Mouse (Mus musculus): ENCODE measurements around the gene Tbc1d16. TPM values are rescaled to one million over a fixed set of nuclear protein-coding genes. Genes with fewer than 3 reads are reported as not detected.

The Tbc1d16 gene
- polyA plus RNA-seq, 1 experiment from 2014 or later: 18.7 TPM

DNA sequence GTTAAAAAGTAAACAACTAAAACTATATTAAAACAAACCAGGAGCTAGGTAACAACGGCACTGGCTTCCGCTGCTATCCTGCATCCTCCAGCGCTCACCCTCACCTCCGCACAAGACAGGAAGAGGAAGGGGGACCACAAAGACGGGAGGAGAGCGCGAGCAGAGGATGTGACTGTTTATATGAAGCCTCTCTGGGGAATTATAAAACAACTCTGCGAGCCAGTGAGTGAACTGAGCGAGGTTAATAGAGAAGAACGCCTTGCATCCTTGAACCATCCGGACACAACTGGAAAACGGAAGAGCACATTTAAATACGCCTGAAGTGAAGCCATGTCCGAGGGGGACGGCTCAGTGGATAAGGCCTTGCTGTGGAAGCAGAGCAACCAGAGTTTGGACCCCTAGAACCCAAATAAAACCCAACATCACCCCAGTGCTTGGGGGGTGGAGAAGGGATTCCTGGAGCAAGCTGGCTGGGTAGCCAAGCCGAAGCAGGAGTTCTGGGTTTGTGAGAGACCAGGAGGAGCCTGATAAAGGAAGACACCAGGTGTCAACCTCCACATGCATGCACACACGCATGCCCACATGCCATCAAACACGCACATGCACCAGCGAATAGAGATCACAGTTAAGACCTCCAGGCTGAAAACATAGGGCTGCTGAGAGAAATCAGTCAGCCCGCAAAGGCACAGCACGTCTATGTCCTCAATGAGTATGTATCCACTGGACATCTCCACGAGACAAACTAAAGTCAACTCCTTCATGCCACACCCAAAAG, 65.2 kb downstream of the Tbc1d16 start:
- no peaks in the 10 kb centered on the region for H3K9me3 ChIP-seq
- H3K9ac ChIP-seq: no peak overlapping the region
- no peak overlapping the region for H3K4me3 ChIP-seq (replicated peaks)
- WGBS: 55% methylated on average over 22 of the region's 22 CpGs
- H3K27me3 ChIP-seq (replicated peaks): no peaks in the 10 kb centered on the region
- H3K4me1 ChIP-seq: peaks cover 3% of the 10 kb centered on the region; the same call in 1 of the 2 replicates
- ATAC-seq (ENCODE audit: insufficient read depth, low FRiP score, low read depth): no peak
- peak overlapping the region; percentile 37 for H3K27ac ChIP-seq
- H3K36me3 ChIP-seq: no peaks in the 10 kb centered on the region
- no peak overlapping the region for H3K4me2 ChIP-seq

DNA sequence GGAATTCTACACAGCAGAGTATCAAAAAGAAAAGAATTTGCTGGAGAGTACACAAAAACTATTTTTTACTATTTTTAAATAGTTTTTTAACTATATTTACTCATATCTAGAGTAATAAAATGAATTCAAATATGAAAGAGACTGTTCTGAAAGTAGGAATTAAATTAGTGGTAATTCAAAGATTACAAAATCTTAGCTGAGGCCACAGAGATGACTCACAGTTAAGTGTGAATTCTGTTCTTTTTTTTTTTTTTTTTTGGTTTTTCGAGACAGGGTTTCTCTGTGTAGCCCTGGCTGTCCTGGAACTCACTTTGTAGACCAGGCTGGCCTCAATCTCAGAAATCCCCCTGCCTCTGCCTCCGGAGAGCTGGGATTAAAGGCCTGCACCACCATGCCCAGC, 66.6 kb downstream of the Tbc1d16 start:
- Histone ChIP-seq H3K9ac (no peak overlapping the region), H3K9me3 (no peaks in the 10 kb centered on the region), H3K4me2 (no peak overlapping the region), H3K4me1 (peaks cover 3% of the 10 kb centered on the region; the same call in 1 of the 2 replicates), H3K27me3 (replicated peaks) (no peaks in the 10 kb centered on the region), H3K27ac (no peak overlapping the region), H3K4me3 (replicated peaks) (no peak overlapping the region), H3K36me3 (no peaks in the 10 kb centered on the region)
- ATAC-seq (ENCODE audit: insufficient read depth, low FRiP score, low read depth): no peak
- 82% methylated on average over 2 of the region's 2 CpGs for WGBS

DNA sequence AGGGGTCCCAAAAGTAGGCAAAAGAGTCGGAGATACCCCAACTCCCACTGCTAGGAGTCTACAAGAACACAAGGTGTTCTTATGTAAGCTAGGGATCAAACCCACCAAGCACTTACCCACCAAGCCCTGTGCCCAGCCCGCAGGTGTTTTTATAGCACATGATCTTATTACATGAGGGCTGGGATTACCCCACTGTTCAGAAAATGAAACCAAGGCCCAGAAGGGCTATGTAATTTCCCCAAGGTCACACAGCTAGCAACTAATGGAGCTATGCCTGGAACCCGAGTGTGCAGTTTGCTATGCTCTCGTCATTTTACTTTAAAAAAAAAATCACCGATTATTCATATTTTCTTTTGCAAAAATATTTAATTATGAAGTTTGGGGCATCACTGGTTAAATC, 68.2 kb downstream of the Tbc1d16 start:
- Histone ChIP-seq H3K4me3 (replicated peaks) (no peak overlapping the region), H3K9ac (no peak overlapping the region), H3K27me3 (replicated peaks) (no peaks in the 10 kb centered on the region), H3K27ac (no peak overlapping the region), H3K9me3 (no peaks in the 10 kb centered on the region), H3K4me2 (no peak overlapping the region), H3K4me1 (no peaks in the 10 kb centered on the region; the same call in 1 of the 2 replicates), H3K36me3 (peaks cover 3% of the 10 kb centered on the region; the same call in 1 of the 2 replicates)
- no peak for ATAC-seq (ENCODE audit: insufficient read depth, low FRiP score, low read depth)
- WGBS: 84% methylated on average over 5 of the region's 5 CpGs

DNA sequence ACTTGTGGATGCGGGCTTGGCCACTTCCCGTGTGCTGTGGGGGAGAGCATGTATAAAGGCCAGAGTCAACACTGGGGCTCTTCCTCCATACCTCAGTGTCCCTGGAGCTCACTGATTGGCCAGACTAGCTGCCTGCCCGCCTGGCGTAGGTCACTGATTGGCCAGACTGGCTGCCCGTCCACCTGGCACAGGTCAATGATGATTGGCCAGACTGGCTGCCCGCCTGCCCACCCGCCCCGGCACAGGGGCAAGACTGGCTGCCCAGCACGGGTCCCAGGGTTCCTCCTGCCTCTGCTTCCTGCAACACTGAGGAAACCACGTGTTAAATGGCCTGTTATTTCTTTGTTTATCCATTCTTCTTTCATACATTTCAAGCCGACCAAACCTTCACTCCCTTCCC, 68.8 kb downstream of the Tbc1d16 start:
- Histone ChIP-seq H3K4me1 (no peaks in the 10 kb centered on the region; the same call in 1 of the 2 replicates), H3K36me3 (peaks cover 3% of the 10 kb centered on the region; the same call in 1 of the 2 replicates), H3K27ac (no peak overlapping the region), H3K9me3 (no peaks in the 10 kb centered on the region), H3K27me3 (replicated peaks) (no peaks in the 10 kb centered on the region), H3K4me3 (replicated peaks) (no peak overlapping the region; the same call in 1 of the 2 replicates), H3K9ac (no peak overlapping the region), H3K4me2 (peak overlapping the region; percentile 21; the same call in 1 of the 2 replicates)
- ATAC-seq (ENCODE audit: insufficient read depth, low FRiP score, low read depth): peak; percentile 65; the same call in 1 of the 2 replicates
- 41% methylated on average over 11 of the region's 11 CpGs for WGBS

DNA sequence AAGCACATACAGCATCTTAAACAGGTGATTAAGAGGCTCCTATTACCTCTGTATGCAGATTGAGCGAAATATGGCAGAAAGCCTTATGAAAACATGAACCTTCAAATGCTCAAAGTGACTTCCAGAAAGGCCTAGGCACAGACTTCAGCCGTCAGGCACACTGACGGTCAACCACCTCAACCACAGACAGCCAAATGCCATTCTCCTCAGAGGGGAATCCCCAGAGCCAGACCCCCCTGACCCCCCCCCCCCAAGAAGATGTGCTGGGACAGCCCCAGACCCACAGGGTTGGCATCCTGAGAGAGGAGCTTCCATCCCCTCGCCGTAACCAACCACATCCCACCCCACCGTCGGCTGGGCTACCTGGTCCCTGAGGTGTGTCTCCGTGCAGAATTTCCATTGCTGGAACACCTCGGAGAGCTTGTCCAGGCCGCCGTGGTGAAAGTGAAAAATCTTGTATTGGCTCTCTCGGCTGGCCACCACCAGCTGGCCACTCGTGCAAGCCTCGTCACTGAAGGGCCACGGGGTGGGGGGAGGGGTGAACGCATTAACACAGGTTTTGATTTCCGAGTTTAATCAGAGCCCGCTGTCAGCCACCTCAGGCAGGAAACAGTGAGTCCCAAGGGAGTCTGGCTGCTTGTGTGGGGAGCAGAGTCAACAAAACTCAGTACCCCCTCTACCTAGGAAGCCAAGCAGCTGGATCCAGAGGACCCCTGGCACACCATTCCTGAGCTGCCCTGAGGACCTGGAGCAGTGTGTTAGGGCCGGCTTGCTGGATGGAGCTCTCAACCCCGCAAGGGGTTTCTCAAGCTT, 70.7 kb downstream of the Tbc1d16 start:
- WGBS: 57% methylated on average over 20 of the region's 20 CpGs
- H3K4me1 ChIP-seq: no peaks in the 10 kb centered on the region; the same call in 1 of the 2 replicates

DNA sequence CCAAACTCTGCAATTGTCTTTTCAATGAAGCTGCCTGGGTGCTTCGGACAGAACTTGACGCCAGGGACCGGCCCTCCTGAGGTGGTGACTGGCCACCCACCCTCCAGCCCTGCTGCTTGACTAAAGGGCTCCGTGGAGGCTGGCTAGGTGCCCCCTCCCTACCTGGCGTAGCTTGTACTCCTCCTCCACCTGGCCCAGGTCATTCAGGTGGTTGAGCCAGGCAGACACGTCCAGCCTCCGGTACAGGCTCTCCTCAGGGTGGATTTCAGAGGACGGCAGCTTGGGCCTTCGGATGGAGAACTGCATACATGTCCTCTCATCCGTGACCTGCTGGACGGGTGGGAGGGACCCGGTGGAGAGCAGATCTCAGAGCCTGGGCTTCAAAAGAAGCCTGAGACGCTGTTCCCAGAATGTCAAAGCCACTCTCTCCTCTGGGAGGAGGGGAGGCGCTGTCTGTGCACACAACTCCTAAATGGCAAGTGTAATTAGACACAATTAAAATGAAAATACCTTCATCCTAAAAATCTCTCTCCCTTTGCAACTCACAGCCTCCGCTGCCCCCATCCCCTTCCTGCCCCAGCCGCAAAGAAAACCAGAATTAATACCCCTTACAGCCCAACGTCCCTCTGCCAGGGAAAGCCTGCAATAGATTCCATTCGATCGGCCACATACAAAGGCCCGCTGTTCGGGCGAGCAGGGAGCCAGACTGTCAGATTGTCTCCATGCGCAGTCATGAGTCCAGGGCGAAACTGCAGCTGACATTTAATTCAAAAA, 71.6 kb downstream of the Tbc1d16 start:
- Histone ChIP-seq H3K4me3 (replicated peaks) (no peak overlapping the region), H3K9me3 (no peaks in the 10 kb centered on the region), H3K36me3 (peaks cover 15% of the 10 kb centered on the region), H3K27ac (no peak overlapping the region), H3K27me3 (replicated peaks) (no peaks in the 10 kb centered on the region), H3K9ac (no peak overlapping the region), H3K4me1 (no peaks in the 10 kb centered on the region; the same call in 1 of the 2 replicates), H3K4me2 (no peak overlapping the region)
- no peak for ATAC-seq (ENCODE audit: insufficient read depth, low FRiP score, low read depth)
- WGBS: 64% methylated on average over 24 of the region's 24 CpGs

More for the DNA sequence above, 70.7 kb downstream of the Tbc1d16 start:
- Histone ChIP-seq H3K4me3 (replicated peaks) (no peak overlapping the region), H3K4me2 (no peak overlapping the region), H3K36me3 (peaks cover 15% of the 10 kb centered on the region; the same call in 1 of the 2 replicates), H3K27me3 (replicated peaks) (no peaks in the 10 kb centered on the region), H3K9me3 (no peaks in the 10 kb centered on the region), H3K9ac (no peak overlapping the region), H3K27ac (no peak overlapping the region)
- no peak for ATAC-seq (ENCODE audit: insufficient read depth, low FRiP score, low read depth)

DNA sequence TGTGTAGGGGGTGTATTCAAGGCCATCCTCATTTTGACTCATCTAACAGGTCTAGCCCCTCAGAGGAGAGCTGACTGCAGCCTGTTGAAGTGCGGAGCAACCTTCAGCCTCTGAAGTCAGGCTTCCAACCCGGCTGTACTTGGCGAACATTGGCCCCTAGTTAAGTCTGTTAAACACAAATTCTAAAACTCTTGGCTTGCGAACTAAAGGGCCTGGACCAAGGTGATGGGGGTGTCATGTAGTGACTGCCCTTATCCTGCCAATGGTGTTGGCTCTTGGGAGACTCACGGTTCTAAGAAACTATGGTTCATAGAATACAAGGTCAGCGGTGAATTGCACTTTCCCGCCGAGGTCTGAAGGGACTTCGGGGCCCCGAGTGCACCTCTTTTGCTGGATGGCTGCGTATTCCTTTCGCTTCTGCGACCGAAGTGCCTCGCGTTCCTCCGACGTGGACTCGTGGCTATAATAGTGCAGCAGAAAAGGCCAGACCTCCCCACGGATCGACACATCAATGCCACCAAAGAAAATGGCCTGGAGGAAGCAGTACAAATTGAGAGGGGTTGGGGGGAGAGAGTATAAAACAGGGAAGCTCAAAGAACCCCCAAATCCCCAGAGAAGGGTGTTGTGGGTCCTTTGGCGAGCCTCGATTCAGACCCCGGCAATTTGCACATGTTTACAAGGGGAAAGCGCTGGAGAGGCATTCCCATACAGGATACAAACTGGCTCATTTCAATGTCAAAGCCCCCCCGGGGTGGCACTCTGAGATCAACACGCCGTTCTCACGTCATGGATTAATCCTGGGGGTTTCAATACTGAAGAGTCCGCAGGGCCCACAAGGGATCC, 72.4 kb downstream of the Tbc1d16 start:
- Histone ChIP-seq H3K27ac (no peak overlapping the region), H3K4me2 (no peak overlapping the region), H3K27me3 (replicated peaks) (no peaks in the 10 kb centered on the region), H3K36me3 (peaks cover 15% of the 10 kb centered on the region), H3K9ac (no peak overlapping the region), H3K4me3 (replicated peaks) (no peak overlapping the region), H3K4me1 (no peaks in the 10 kb centered on the region; the same call in 1 of the 2 replicates), H3K9me3 (no peaks in the 10 kb centered on the region)
- WGBS: 68% methylated on average over 30 of the region's 30 CpGs
- no peak for ATAC-seq (ENCODE audit: insufficient read depth, low FRiP score, low read depth)

DNA sequence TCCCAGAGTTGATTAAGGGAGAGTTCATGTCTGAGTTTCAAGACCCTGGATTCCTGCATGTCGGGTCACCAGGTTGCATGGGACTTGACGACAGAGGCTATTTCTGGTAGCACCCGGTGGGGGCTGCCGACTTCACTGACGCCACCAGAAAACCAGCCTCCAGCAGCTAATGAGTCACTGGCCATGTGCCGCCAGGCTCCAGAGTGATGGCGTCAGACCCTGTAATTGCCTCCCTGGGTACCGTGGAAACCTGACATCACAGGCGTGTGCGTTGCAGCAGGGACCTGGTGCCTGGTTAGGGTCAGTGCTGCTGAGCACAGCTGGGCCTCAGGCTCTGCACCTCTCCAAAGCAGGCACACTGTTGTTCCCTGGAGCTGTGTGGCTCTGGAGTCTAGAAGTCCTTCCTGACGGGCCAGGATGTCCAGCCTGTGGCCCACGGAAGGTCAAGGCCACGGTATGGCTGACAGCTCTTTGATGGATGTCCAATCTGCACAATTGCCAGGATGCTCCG, 75.9 kb downstream of the Tbc1d16 start:
- WGBS: 57% methylated on average over 14 of the region's 14 CpGs
- Histone ChIP-seq H3K27me3 (replicated peaks) (no peaks in the 10 kb centered on the region), H3K4me2 (no peak overlapping the region), H3K9me3 (no peaks in the 10 kb centered on the region), H3K36me3 (peaks cover 26% of the 10 kb centered on the region), H3K4me3 (replicated peaks) (no peak overlapping the region), H3K27ac (no peak overlapping the region), H3K4me1 (no peaks in the 10 kb centered on the region), H3K9ac (no peak overlapping the region)
- no peak for ATAC-seq (ENCODE audit: insufficient read depth, low FRiP score, low read depth)

DNA sequence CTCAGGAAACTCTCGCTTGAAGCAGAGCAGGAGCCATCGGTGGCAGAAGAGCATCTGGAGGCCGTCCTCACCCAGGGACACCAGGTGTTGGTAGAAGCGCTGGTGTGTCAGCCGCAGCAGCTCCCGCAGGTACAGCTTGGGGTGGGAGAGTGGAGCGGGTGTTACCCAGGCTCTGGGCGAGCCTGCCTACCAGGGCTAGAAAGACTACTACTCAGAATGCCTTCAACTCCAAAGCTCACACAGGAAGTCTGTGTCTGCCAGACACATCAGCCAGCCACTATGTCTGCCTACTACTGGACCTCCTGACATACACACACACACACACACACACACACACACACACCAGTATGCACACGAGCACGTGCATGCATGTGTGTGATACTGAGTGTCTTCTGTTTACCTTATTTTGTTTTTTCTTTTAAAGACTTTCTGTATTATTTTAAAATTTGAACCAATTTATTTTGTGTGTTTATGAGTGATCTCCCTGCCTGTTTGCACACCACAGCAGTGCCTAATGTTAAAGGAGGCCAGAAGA, 77.2 kb downstream of the Tbc1d16 start:
- H3K4me3 ChIP-seq (replicated peaks): no peak overlapping the region
- no peak overlapping the region for H3K9ac ChIP-seq
- H3K4me2 ChIP-seq: no peak overlapping the region
- H3K27me3 ChIP-seq (replicated peaks): no peaks in the 10 kb centered on the region
- no peaks in the 10 kb centered on the region for H3K4me1 ChIP-seq
- WGBS: 84% methylated on average over 10 of the region's 10 CpGs
- H3K36me3 ChIP-seq: peaks cover 29% of the 10 kb centered on the region
- no peak for ATAC-seq (ENCODE audit: insufficient read depth, low FRiP score, low read depth)
- H3K9me3 ChIP-seq: no peaks in the 10 kb centered on the region
- no peak overlapping the region for H3K27ac ChIP-seq

DNA sequence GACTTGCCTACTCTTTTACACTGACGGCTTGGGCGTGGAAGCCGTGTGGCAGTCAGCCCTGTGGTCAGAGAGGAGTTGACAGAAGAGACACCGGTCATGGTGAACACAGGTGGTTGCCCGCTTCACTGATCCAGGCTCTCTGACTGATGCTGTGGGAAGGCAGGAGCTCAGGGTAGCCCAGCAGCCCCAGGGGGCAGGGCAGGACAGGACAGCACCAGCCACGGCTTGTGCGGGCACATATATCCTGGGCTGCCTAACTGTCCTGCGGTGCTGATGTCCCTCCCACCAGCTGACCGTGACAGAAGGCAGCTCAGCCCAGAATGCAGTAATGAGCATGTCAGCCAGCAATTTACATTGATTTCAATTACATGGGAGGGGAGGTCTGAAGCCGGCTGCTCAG, 77.9 kb downstream of the Tbc1d16 start:
- 80% methylated on average over 10 of the region's 10 CpGs for WGBS
- H3K36me3 ChIP-seq: peaks cover 27% of the 10 kb centered on the region

More for the DNA sequence above, 77.9 kb downstream of the Tbc1d16 start:
- Histone ChIP-seq H3K4me3 (replicated peaks) (no peak overlapping the region), H3K4me2 (no peak overlapping the region), H3K27me3 (replicated peaks) (no peaks in the 10 kb centered on the region), H3K9ac (no peak overlapping the region), H3K27ac (no peak overlapping the region), H3K4me1 (no peaks in the 10 kb centered on the region), H3K9me3 (no peaks in the 10 kb centered on the region)
- ATAC-seq (ENCODE audit: insufficient read depth, low FRiP score, low read depth): no peak
